Mouse (Mus musculus): ENCODE results near the gene Clec12b. TPM values are rescaled to one million over a fixed set of nuclear protein-coding genes. Genes with fewer than 3 reads are reported as not detected.

The Clec12b gene
- total RNA-seq (2014; rRNA removed; ENCODE audit: low replicate concordance) = not detected in 2 replicates
- 0.11 and 0.16 TPM in 2 replicates for polyA plus RNA-seq (2015; fragmentation: Nextera tagmentation; extraction: Ambion mirVana)

DNA sequence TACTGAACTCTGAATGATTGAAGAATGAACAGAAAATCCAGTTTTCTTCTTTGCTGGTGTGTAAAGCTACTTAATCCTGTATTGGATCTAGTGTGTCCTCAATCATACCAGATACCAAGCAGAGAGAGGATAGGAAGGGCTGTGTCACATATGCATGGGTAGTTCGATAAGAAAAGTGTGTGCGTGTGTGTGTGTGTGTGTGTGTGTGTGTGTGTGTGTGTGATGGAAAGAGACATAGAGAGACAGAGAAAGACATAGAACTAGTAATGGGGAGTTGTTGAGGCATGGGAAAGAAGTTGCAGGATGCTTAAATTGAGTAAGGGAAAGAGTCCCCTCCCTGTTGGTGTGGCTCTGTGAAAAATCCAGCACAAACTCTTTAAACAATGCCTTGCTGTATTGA is at the start of gene Clec12b:
TSS of gene Clec12b (minus strand) at position 101 of the 400 bp plus-strand sequence.
- Histone ChIP-seq H3K36me3 (replicated peaks; ENCODE audit: control insufficient read depth, insufficient read depth, low read length) (no peaks in the 10 kb centered on the region), H3K27me3 (ENCODE audit: control insufficient read depth, insufficient read depth, low read length) (no peaks in the 10 kb centered on the region), H3K27ac (ENCODE audit: low read depth) (no peak within 1 kb of the TSS), H3K4me3 (ENCODE audit: low read depth, low read length) (no peak within 1 kb of the TSS), H3K9ac (replicated peaks; ENCODE audit: low read depth, low read length) (no peak within 1 kb of the TSS), H3K4me2 (ENCODE audit: low read depth, low read length) (no peak within 1 kb of the TSS), H3K9me3 (replicated peaks; ENCODE audit: control insufficient read depth, low read length) (no peaks in the 10 kb centered on the region), H3K4me1 (ENCODE audit: control insufficient read depth, insufficient read depth) (no peaks in the 10 kb centered on the region)
- ATAC-seq (ENCODE audit: insufficient read depth, low read depth) (no peak), DNase-seq (ENCODE audit: low spot score) (no peak)
- TF ChIP-seq CTCF (IDR thresholded peaks at IDR 0.05; ENCODE audit: low read depth) (no peak), EP300 (IDR thresholded peaks at IDR 0.05; ENCODE audit: low read depth) (no peak)
- WGBS = 74% methylated on average over 2 of the region's 2 CpGs

DNA sequence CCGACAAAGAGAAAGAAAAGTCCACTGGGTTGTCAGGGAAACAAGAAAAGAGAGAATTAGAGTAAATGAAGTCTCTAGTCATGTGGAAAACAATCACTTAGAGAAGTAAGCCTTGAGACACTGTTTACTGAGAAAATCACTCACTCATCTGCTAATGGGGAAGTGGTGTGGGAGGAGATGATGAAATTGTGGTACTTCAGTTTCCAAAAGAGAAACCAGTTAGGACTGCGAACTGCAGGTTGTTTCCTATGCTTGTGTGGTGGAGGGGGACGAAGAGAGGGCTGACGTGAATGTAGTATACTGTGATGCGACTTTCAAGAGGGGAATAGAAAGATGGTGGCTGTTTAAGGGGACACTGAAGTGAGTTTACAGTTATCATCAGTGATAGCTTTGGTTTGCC is 48.6 kb upstream of the Clec12b start:
- DNase-seq (ENCODE audit: low spot score) (no peak), ATAC-seq (ENCODE audit: insufficient read depth, low read depth) (no peak)
- no peaks in the 10 kb centered on the region for H3K36me3 ChIP-seq (replicated peaks; ENCODE audit: control insufficient read depth, insufficient read depth, low read length)
- no peak overlapping the region for H3K9ac ChIP-seq (replicated peaks; ENCODE audit: low read depth, low read length)
- no peaks in the 10 kb centered on the region for H3K4me1 ChIP-seq (ENCODE audit: control insufficient read depth, insufficient read depth)
- no peak overlapping the region for H3K4me3 ChIP-seq (ENCODE audit: low read depth, low read length)
- no peak overlapping the region for H3K4me2 ChIP-seq (ENCODE audit: low read depth, low read length)
- TF ChIP-seq CTCF (IDR thresholded peaks at IDR 0.05; ENCODE audit: low read depth) = no peak
- TF ChIP-seq EP300 (IDR thresholded peaks at IDR 0.05; ENCODE audit: low read depth) = no peak
- H3K9me3 ChIP-seq (replicated peaks; ENCODE audit: control insufficient read depth, low read length) = no peaks in the 10 kb centered on the region
- H3K27me3 ChIP-seq (ENCODE audit: control insufficient read depth, insufficient read depth, low read length) = no peaks in the 10 kb centered on the region
- WGBS = 76% methylated on average over 5 of the region's 5 CpGs
- H3K27ac ChIP-seq (ENCODE audit: low read depth) = no peak overlapping the region

DNA sequence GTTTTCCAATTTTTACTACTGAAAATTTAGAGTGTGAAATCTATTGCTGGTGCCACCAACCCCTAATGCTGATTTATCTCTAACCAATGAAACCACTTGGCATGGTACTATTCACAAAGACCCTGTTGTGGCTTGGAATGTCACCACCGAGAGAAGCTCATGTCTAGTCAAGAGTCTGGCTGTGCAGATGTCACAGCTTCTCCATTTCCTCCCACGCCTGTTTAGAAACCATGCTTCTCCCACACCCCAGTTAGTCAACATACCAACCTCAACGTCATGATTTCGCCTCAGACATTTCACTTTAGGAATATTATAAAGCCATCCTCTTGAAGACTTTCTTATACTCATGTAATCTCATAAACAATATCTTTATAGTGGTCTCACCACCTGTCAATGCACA is 41.6 kb upstream of the Clec12b start:
- no peaks in the 10 kb centered on the region for H3K27me3 ChIP-seq (ENCODE audit: control insufficient read depth, insufficient read depth, low read length)
- TF ChIP-seq CTCF (IDR thresholded peaks at IDR 0.05; ENCODE audit: low read depth) = no peak
- TF ChIP-seq EP300 (IDR thresholded peaks at IDR 0.05; ENCODE audit: low read depth) = no peak
- H3K27ac ChIP-seq (ENCODE audit: low read depth) = no peak overlapping the region
- no peak for ATAC-seq (ENCODE audit: insufficient read depth, low read depth)
- H3K4me1 ChIP-seq (ENCODE audit: control insufficient read depth, insufficient read depth) = peaks cover 8% of the 10 kb centered on the region
- no peak overlapping the region for H3K4me3 ChIP-seq (ENCODE audit: low read depth, low read length)
- 57% methylated on average over 4 of the region's 4 CpGs for WGBS
- no peak overlapping the region for H3K4me2 ChIP-seq (ENCODE audit: low read depth, low read length)
- no peaks in the 10 kb centered on the region for H3K36me3 ChIP-seq (replicated peaks; ENCODE audit: control insufficient read depth, insufficient read depth, low read length)
- DNase-seq (ENCODE audit: low spot score) = no peak
- no peaks in the 10 kb centered on the region for H3K9me3 ChIP-seq (replicated peaks; ENCODE audit: control insufficient read depth, low read length)
- no peak overlapping the region for H3K9ac ChIP-seq (replicated peaks; ENCODE audit: low read depth, low read length)

DNA sequence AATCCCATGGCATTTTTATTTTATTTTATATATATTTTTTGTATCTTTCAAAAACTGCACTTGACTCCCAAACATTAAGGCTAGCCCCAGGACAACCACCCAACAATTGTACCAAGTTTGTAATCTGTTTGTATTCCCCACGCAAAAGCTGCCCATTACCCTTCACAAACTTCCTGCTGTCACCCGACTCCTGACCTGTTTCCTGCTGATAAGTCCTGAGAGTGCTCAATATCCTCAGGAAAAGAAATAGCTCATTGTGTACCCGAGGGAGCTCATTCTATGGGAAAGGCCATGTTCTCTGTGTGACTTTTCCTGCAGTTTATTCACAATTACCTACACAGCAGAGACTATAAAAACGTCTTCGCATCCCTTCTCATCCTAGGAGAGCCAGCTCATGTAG is 40.1 kb upstream of the Clec12b start:
- no peak overlapping the region for H3K9ac ChIP-seq (replicated peaks; ENCODE audit: low read depth, low read length)
- DNase-seq (ENCODE audit: low spot score) (peak; percentile 53), ATAC-seq (ENCODE audit: insufficient read depth, low read depth) (peak; percentile 73)
- TF ChIP-seq EP300 (IDR thresholded peaks at IDR 0.05; ENCODE audit: low read depth) (peak; percentile 96), CTCF (IDR thresholded peaks at IDR 0.05; ENCODE audit: low read depth) (no peak)
- no peaks in the 10 kb centered on the region for H3K9me3 ChIP-seq (replicated peaks; ENCODE audit: control insufficient read depth, low read length)
- H3K4me2 ChIP-seq (ENCODE audit: low read depth, low read length) = no peak overlapping the region
- peaks cover 8% of the 10 kb centered on the region for H3K4me1 ChIP-seq (ENCODE audit: control insufficient read depth, insufficient read depth)
- H3K27ac ChIP-seq (ENCODE audit: low read depth) = peak overlapping the region; percentile 69
- H3K36me3 ChIP-seq (replicated peaks; ENCODE audit: control insufficient read depth, insufficient read depth, low read length) = no peaks in the 10 kb centered on the region
- no peak overlapping the region for H3K4me3 ChIP-seq (ENCODE audit: low read depth, low read length)
- no peaks in the 10 kb centered on the region for H3K27me3 ChIP-seq (ENCODE audit: control insufficient read depth, insufficient read depth, low read length)
- 29% methylated on average over 5 of the region's 5 CpGs for WGBS

DNA sequence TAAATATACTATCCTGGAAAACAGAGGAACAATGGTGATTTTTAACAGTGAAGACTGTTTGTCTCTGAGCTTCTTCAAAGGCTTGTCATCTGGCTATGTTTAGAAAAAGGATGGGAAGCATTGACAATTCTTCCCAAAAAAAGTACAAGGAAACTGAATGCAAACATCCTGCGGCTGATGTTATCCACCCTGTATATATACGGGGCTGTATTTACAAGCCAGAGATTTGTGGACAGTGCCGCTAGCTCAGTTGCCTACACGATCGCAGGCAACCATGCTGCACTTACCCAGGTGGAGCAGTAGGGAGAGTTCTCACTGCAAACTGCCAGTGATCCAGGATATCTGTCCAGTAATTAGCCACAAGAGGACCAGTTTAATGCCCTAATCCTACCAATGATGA is 39.5 kb upstream of the Clec12b start:
- Histone ChIP-seq H3K27me3 (ENCODE audit: control insufficient read depth, insufficient read depth, low read length) (no peaks in the 10 kb centered on the region), H3K4me3 (ENCODE audit: low read depth, low read length) (no peak overlapping the region), H3K4me2 (ENCODE audit: low read depth, low read length) (no peak overlapping the region), H3K9ac (replicated peaks; ENCODE audit: low read depth, low read length) (no peak overlapping the region), H3K4me1 (ENCODE audit: control insufficient read depth, insufficient read depth) (peaks cover 8% of the 10 kb centered on the region), H3K36me3 (replicated peaks; ENCODE audit: control insufficient read depth, insufficient read depth, low read length) (no peaks in the 10 kb centered on the region), H3K27ac (ENCODE audit: low read depth) (peak overlapping the region; percentile 82), H3K9me3 (replicated peaks; ENCODE audit: control insufficient read depth, low read length) (no peaks in the 10 kb centered on the region)
- DNase-seq (ENCODE audit: low spot score) (no peak), ATAC-seq (ENCODE audit: insufficient read depth, low read depth) (peak; percentile 40)
- WGBS = 54% methylated on average over 5 of the region's 5 CpGs
- TF ChIP-seq EP300 (IDR thresholded peaks at IDR 0.05; ENCODE audit: low read depth) (no peak), CTCF (IDR thresholded peaks at IDR 0.05; ENCODE audit: low read depth) (no peak)

DNA sequence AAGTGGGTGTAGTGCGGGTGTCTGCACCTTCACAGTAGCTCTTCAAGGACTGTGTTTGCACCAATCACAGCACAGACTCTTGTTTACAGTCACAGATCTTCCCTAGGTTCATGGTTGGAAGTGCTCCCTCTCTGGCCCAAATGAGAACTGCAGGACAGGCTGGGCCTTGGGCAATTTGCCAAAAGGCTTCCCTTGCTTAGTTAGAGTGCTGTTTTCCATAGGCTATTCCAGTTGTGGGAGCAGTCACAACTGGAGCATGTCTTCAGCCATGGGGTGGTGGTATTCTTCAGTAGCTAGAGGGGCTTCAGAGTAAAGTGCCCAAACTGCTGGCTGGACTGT is 38.0 kb upstream of the Clec12b start:
- no peak overlapping the region for H3K9ac ChIP-seq (replicated peaks; ENCODE audit: low read depth, low read length)
- H3K27ac ChIP-seq (ENCODE audit: low read depth) = peak overlapping the region; percentile 43
- H3K27me3 ChIP-seq (ENCODE audit: control insufficient read depth, insufficient read depth, low read length) = no peaks in the 10 kb centered on the region
- ATAC-seq (ENCODE audit: insufficient read depth, low read depth) = peak; percentile 77
- H3K4me2 ChIP-seq (ENCODE audit: low read depth, low read length) = peak overlapping the region; percentile 13; the same call in 1 of the 2 replicates
- DNase-seq (ENCODE audit: low spot score) = peak; percentile 69
- peaks cover 8% of the 10 kb centered on the region for H3K4me1 ChIP-seq (ENCODE audit: control insufficient read depth, insufficient read depth)
- 0% methylated on average over 1 of the region's 1 CpGs for WGBS
- no peak overlapping the region for H3K4me3 ChIP-seq (ENCODE audit: low read depth, low read length)
- TF ChIP-seq EP300 (IDR thresholded peaks at IDR 0.05; ENCODE audit: low read depth) = no peak
- TF ChIP-seq CTCF (IDR thresholded peaks at IDR 0.05; ENCODE audit: low read depth) = peak; percentile 95
- H3K9me3 ChIP-seq (replicated peaks; ENCODE audit: control insufficient read depth, low read length) = no peaks in the 10 kb centered on the region
- H3K36me3 ChIP-seq (replicated peaks; ENCODE audit: control insufficient read depth, insufficient read depth, low read length) = no peaks in the 10 kb centered on the region
